Comparison of ENCODE assay signal across 12 mouse cellular contexts in the genomic region with DNA sequence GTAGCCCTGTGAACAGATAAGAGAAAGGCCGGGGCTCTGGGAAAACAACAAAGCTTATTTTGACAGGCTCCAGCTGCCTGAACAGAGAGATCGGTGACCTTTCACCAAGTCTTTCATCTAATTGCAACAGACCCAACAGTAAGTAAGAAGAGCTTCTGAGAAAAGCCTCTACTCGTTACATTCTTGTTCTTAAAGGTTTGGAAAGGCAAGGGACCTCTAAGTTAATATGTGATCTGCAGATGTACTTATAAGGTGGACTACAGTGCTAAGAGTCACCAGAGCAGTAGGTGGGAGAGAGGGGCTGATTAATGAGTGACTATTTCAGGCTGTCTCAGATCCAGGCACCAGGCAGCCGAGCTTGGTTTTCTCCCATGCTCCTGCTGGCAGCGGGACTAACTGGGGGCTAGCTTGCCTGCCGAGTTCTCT.
DNase-seq lines count a peak whose midpoint lies in the region; ATAC-seq and TF ChIP-seq lines count a peak whose summit lies in the region.
"Had no signal": no experiment of that assay in that cellular context is flagged by ENCODE, and none has a peak within 500 bp of the region (broad histone marks: within the 10 kb centered on the region; RNA-seq: fewer than 3 reads in every experiment).

No protein-coding gene starts in this region.

- no peak overlapping the region for H3K9ac ChIP-seq in lung, embryonic 15.5 days
- no peak overlapping the region for H3K9ac ChIP-seq in kidney, embryonic 15.5 days
- H3K9ac ChIP-seq: liver, embryonic 15.5 days had no signal

- no peaks in the 10 kb centered on the region for H3K4me1 ChIP-seq in lung, embryonic 15.5 days
- H3K4me1 ChIP-seq in kidney, embryonic 15.5 days, result peaks cover 5% of the 10 kb centered on the region; the same call in 1 of the 2 replicates
- H3K4me1 ChIP-seq: liver, embryonic 15.5 days had no signal

- H3K27me3 ChIP-seq in lung, embryonic 15.5 days, result no peaks in the 10 kb centered on the region
- no peaks in the 10 kb centered on the region for H3K27me3 ChIP-seq in kidney, embryonic 15.5 days
- no peaks in the 10 kb centered on the region for H3K27me3 ChIP-seq in myocyte (ENCODE audit: control insufficient read depth, insufficient read depth, insufficient read length)
- H3K27me3 ChIP-seq: liver, embryonic 15.5 days had no signal

- H3K9me3 ChIP-seq in lung, embryonic 15.5 days, result no peaks in the 10 kb centered on the region
- H3K9me3 ChIP-seq in kidney, embryonic 15.5 days (replicated peaks), result no peaks in the 10 kb centered on the region
- H3K9me3 ChIP-seq: hindbrain, embryonic 10.5 days; liver, embryonic 15.5 days had no signal

- no peak overlapping the region for H3ac ChIP-seq in myocyte (ENCODE audit: control insufficient read depth, insufficient read length)

- no peak for TF ChIP-seq POLR2A in myocyte (IDR thresholded peaks at IDR 0.05; ENCODE audit: insufficient read length, low read depth)

- peak; percentile 17 for DNase-seq in adrenal gland, adult 2 months
- no peak for DNase-seq in adrenal gland, postnatal 4 days (ENCODE audit: low spot score in 2 of 2)
- DNase-seq in lung, postnatal 4 days, result no peak
- no peak for DNase-seq in layer of hippocampus, adult 2 months (ENCODE audit: low spot score in 2 of 2)
- DNase-seq: adrenal gland, postnatal 25 days; cerebellum, adult 9-10 months had no signal

- H3K36me3 ChIP-seq in lung, embryonic 15.5 days, result no peaks in the 10 kb centered on the region
- no peaks in the 10 kb centered on the region for H3K36me3 ChIP-seq in kidney, embryonic 15.5 days
- H3K36me3 ChIP-seq in myocyte (ENCODE audit: control insufficient read depth, insufficient read depth), result no peaks in the 10 kb centered on the region
- H3K36me3 ChIP-seq: hindbrain, embryonic 10.5 days; liver, embryonic 15.5 days had no signal

- TF ChIP-seq CTCF in layer of hippocampus, adult 2 months (conservative IDR thresholded peaks at IDR 0.05), result no peak

- WGBS in lung, embryonic 15.5 days, result 21% methylated on average over 6 of the region's 6 CpGs
- WGBS in kidney, embryonic 15.5 days, result 22% methylated on average over 6 of the region's 6 CpGs

- peak overlapping the region; percentile 37; the same call in 1 of the 2 replicates for H3K27ac ChIP-seq in lung, embryonic 15.5 days
- peak overlapping the region; percentile 82 for H3K27ac ChIP-seq in kidney, embryonic 15.5 days
- H3K27ac ChIP-seq in layer of hippocampus, adult 2 months, result no peak overlapping the region
- H3K27ac ChIP-seq: hindbrain, embryonic 10.5 days; liver, embryonic 15.5 days had no signal

- H3K4me3 ChIP-seq in lung, embryonic 15.5 days, result no peak overlapping the region
- no peak overlapping the region for H3K4me3 ChIP-seq in kidney, embryonic 15.5 days (replicated peaks)
- H3K4me3 ChIP-seq in myocyte, result no peak overlapping the region
- H3K4me3 ChIP-seq in layer of hippocampus, adult 2 months, result no peak overlapping the region
- H3K4me3 ChIP-seq: hindbrain, embryonic 10.5 days; liver, embryonic 15.5 days had no signal

- H3K4me2 ChIP-seq in lung, embryonic 15.5 days, result no peak overlapping the region
- H3K4me2 ChIP-seq in kidney, embryonic 15.5 days, result peak overlapping the region; percentile 19; the same call in 1 of the 2 replicates
- H3K4me2 ChIP-seq in myocyte (ENCODE audit: low read depth), result no peak overlapping the region
- H3K4me2 ChIP-seq: liver, embryonic 15.5 days had no signal

- no peaks in the 10 kb centered on the region for H3K79me2 ChIP-seq in myocyte (ENCODE audit: control insufficient read depth, insufficient read depth)

- ATAC-seq in lung, embryonic 15.5 days (ENCODE audit: borderline replicate concordance, extremely low read depth, low FRiP score, low TSS enrichment), result no peak
- ATAC-seq in kidney, embryonic 15.5 days (replicated peaks; ENCODE audit: low FRiP score), result peak; percentile 91
- no peak for ATAC-seq in granulocyte monocyte progenitor cell, adult 5-6 weeks (replicated peaks; ENCODE audit: poor library complexity, severe bottlenecking)

TF ChIP-seq in myocyte, 11 proteins besides CTCF, POLR2A, EP300 and RAD21:
- TF ChIP-seq CEBPB (IDR thresholded peaks at IDR 0.05; ENCODE audit: insufficient read depth, poor library complexity, severe bottlenecking), result 0 out of 2 replicates have a peak, but pooled peaks have one; percentile 48
- no peak for TF ChIP-seq TCF3 (IDR thresholded peaks at IDR 0.05; ENCODE audit: insufficient read length, low read depth)
